Mouse (Mus musculus) lung, postnatal 0 days (tissue): ENCODE measurements around the gene Rpl3. TPM values are rescaled to one million over a fixed set of nuclear protein-coding genes. Genes with fewer than 3 reads are reported as not detected.
"Not testable (repeated sequence)": the region's sequence is repeated elsewhere in the genome, so short reads cannot be mapped to it uniquely, and the experiment has no call there.

Experiments
- ATAC-seq: fragments of 200-750 bp; cut with Nextera tagmentation; 2 replicates; pipeline ENCODE4 v1.8.0; 2017; ENCODE audit warnings: moderate library complexity
- DNase-seq: peaks from one replicate; pipeline ENCODE4 v3.0.0-alpha.2; 2016; ENCODE audit warnings: low spot score
- H3K27ac ChIP-seq: fragments of 300-500 bp; sonication (generic); 2 replicates; pipeline ENCODE4 v1.5.1; 2014; ENCODE audit warnings: antibody characterized with exemption, mild to moderate bottlenecking, low read length, mixed read lengths
- H3K27me3 ChIP-seq: fragments of 300-500 bp; sonication (generic); replicated peaks from 2 replicates; pipeline ENCODE4 v1.6.1; 2014; ENCODE audit warnings: low read length, mixed read lengths; ENCODE audit not compliant: insufficient read depth
- H3K36me3 ChIP-seq: fragments of 300-500 bp; sonication (generic); 2 replicates; pipeline ENCODE4 v1.6.1; 2014; ENCODE audit warnings: low read length, mixed read lengths; ENCODE audit not compliant: insufficient read depth
- H3K4me1 ChIP-seq: fragments of 300-500 bp; sonication (generic); 2 replicates; pipeline ENCODE4 v1.6.1; 2014; ENCODE audit warnings: antibody characterized with exemption, low read depth, low read length, mixed read lengths; ENCODE audit not compliant: insufficient read depth
- H3K4me2 ChIP-seq: fragments of 300-500 bp; sonication (generic); replicated peaks from 2 replicates; pipeline ENCODE4 v1.6.1; 2014; ENCODE audit warnings: low read depth, mild to moderate bottlenecking, low read length, moderate library complexity, mixed read lengths
- H3K4me3 ChIP-seq: fragments of 300-500 bp; sonication (generic); 2 replicates; pipeline ENCODE4 v1.5.1; 2014; ENCODE audit warnings: low read depth, low read length
- H3K9ac ChIP-seq: fragments of 300-500 bp; sonication (generic); replicated peaks from 2 replicates; pipeline ENCODE4 v1.6.1; 2014; ENCODE audit warnings: low read depth, mild to moderate bottlenecking
- H3K9me3 ChIP-seq: fragments of 300-500 bp; sonication (generic); 2 replicates; pipeline ENCODE4 v1.6.1; 2016; ENCODE audit warnings: low read length, mixed read lengths
- CTCF ChIP-seq: IDR thresholded peaks from 2 replicates; pipeline ENCODE4 v1.5.1; 2016; ENCODE audit warnings: antibody characterized with exemption, mild to moderate bottlenecking
- EP300 ChIP-seq: IDR thresholded peaks from 2 replicates; pipeline ENCODE4 v1.6.1; 2016; ENCODE audit warnings: antibody characterized with exemption, mild to moderate bottlenecking, control low read depth
- WGBS: fragments of 180-500 bp; shearing (Covaris S2); extraction: QIAGEN DNeasy Blood & Tissue Kit; methylation state at CpG from one replicate; pipeline ENCODE4 v1.1.7; 2014; 5-methylcytosine and 5-hydroxymethylcytosine counted together
- polyA plus RNA-seq: library from polyadenylated mRNA; unstranded; fragments of >200 nt; fragmentation: Nextera tagmentation; extraction: Ambion mirVana; gene quantifications from 2 replicates; pipeline ENCODE4 v1.2.1, GENCODE M21; 2015

The Rpl3 gene
- polyA plus RNA-seq, 1 experiment from 2014 or later, result 577 TPM

- Histone ChIP-seq H3K9me3 (no peaks in the 10 kb centered on the region), H3K4me3 (no peak overlapping the region), H3K4me1 (peaks cover 10% of the 10 kb centered on the region; the same call in 1 of the 2 replicates), H3K27me3 (no peaks in the 10 kb centered on the region), H3K9ac (no peak overlapping the region), H3K4me2 (no peak overlapping the region), H3K27ac (no peak overlapping the region), H3K36me3 (no peaks in the 10 kb centered on the region)
- no peak for TF ChIP-seq CTCF
- TF ChIP-seq EP300, result no peak
- DNase-seq, result no peak
- no peak for ATAC-seq
- 90% methylated on average over 6 of the region's 6 CpGs for WGBS
Measured at GRCm38 (mm10) chr15:80129982-80130381, 38.3 kb upstream of the Rpl3 start.

- Histone ChIP-seq H3K27ac (no peak overlapping the region), H3K36me3 (no peaks in the 10 kb centered on the region), H3K4me1 (no peaks in the 10 kb centered on the region), H3K9me3 (no peaks in the 10 kb centered on the region), H3K27me3 (no peaks in the 10 kb centered on the region), H3K4me3 (no peak overlapping the region), H3K4me2 (no peak overlapping the region), H3K9ac (no peak overlapping the region)
- TF ChIP-seq EP300 (no peak), CTCF (peak; percentile 37)
- WGBS, result 53% methylated on average over 1 of the region's 1 CpGs
- DNase-seq, result peak; percentile 35
- no peak for ATAC-seq
Measured at GRCm38 (mm10) chr15:80127191-80127590, 35.5 kb upstream of the Rpl3 start.

GRCm38 (mm10) chr15:80124651-80125050 is 33.0 kb upstream of the Rpl3 start:
- TF ChIP-seq EP300 (no peak), CTCF (no peak)
- no peak overlapping the region for H3K4me2 ChIP-seq
- ATAC-seq (no peak), DNase-seq (no peak)
- no peak overlapping the region for H3K9ac ChIP-seq
- H3K27me3 ChIP-seq, result no peaks in the 10 kb centered on the region
- H3K27ac ChIP-seq, result no peak overlapping the region
- H3K4me3 ChIP-seq, result no peak overlapping the region
- no peaks in the 10 kb centered on the region for H3K9me3 ChIP-seq
- no peaks in the 10 kb centered on the region for H3K4me1 ChIP-seq
- no peaks in the 10 kb centered on the region for H3K36me3 ChIP-seq
- WGBS, result 69% methylated on average over 4 of the region's 4 CpGs

GRCm38 (mm10) chr15:80122431-80122830 is 30.8 kb upstream of the Rpl3 start:
- H3K4me1 ChIP-seq, DNase-seq: not testable (repeated sequence)
- 94% methylated on average over 6 of the region's 6 CpGs for WGBS

GRCm38 (mm10) chr15:80121721-80122325 is 30.2 kb upstream of the Rpl3 start:
- no peak for TF ChIP-seq EP300
- TF ChIP-seq CTCF, result no peak
- ATAC-seq, result no peak
- H3K27ac ChIP-seq, result no peak overlapping the region
- DNase-seq, result no peak
- no peaks in the 10 kb centered on the region for H3K36me3 ChIP-seq
- 85% methylated on average over 9 of the region's 9 CpGs for WGBS
- no peak overlapping the region for H3K9ac ChIP-seq
- no peaks in the 10 kb centered on the region for H3K27me3 ChIP-seq
- H3K4me1 ChIP-seq, result no peaks in the 10 kb centered on the region
- H3K4me2 ChIP-seq, result no peak overlapping the region
- H3K9me3 ChIP-seq, result no peaks in the 10 kb centered on the region
- H3K4me3 ChIP-seq, result no peak overlapping the region

More at GRCm38 (mm10) chr15:80122431-80122830, 30.8 kb upstream of the Rpl3 start:
- H3K27ac ChIP-seq, ATAC-seq, H3K4me3 ChIP-seq, H3K9me3 ChIP-seq, H3K9ac ChIP-seq, H3K27me3 ChIP-seq, H3K4me2 ChIP-seq, H3K36me3 ChIP-seq: not testable (repeated sequence)

GRCm38 (mm10) chr15:80119076-80119475 is 27.4 kb upstream of the Rpl3 start:
- 86% methylated on average over 6 of the region's 6 CpGs for WGBS
- no peak overlapping the region for H3K9ac ChIP-seq
- no peaks in the 10 kb centered on the region for H3K4me1 ChIP-seq
- H3K4me3 ChIP-seq, result no peak overlapping the region
- H3K27me3 ChIP-seq, result no peaks in the 10 kb centered on the region
- ATAC-seq, result no peak
- TF ChIP-seq EP300 (no peak), CTCF (no peak)
- H3K36me3 ChIP-seq, result no peaks in the 10 kb centered on the region
- H3K27ac ChIP-seq, result no peak overlapping the region
- DNase-seq, result no peak
- H3K9me3 ChIP-seq, result no peaks in the 10 kb centered on the region
- H3K4me2 ChIP-seq, result no peak overlapping the region

- Histone ChIP-seq H3K4me2 (no peak overlapping the region), H3K27me3 (no peaks in the 10 kb centered on the region), H3K9me3 (no peaks in the 10 kb centered on the region), H3K36me3 (no peaks in the 10 kb centered on the region), H3K4me3 (no peak overlapping the region), H3K27ac (no peak overlapping the region), H3K9ac (no peak overlapping the region), H3K4me1 (no peaks in the 10 kb centered on the region)
- DNase-seq (peak; percentile 62), ATAC-seq (peak; percentile 52)
- TF ChIP-seq CTCF, result no peak
- TF ChIP-seq EP300, result no peak
- WGBS, result 54% methylated on average over 8 of the region's 8 CpGs
Measured at GRCm38 (mm10) chr15:80117154-80117553, 25.5 kb upstream of the Rpl3 start.
